Mouse (Mus musculus): Measurements from ENCODE around the gene Fam136a. TPM values are rescaled to one million over a fixed set of nuclear protein-coding genes. Genes with fewer than 3 reads are reported as not detected.
A peak's percentile ranks its signal among the peaks of the same experiment; 100 is the strongest.
"Not testable (repeated sequence)": the region's sequence is repeated elsewhere in the genome, so short reads cannot be mapped to it uniquely, and the experiment has no call there.

Gene Fam136a
- polyA plus RNA-seq, 1 experiment from 2014 or later: 125 TPM

DNA sequence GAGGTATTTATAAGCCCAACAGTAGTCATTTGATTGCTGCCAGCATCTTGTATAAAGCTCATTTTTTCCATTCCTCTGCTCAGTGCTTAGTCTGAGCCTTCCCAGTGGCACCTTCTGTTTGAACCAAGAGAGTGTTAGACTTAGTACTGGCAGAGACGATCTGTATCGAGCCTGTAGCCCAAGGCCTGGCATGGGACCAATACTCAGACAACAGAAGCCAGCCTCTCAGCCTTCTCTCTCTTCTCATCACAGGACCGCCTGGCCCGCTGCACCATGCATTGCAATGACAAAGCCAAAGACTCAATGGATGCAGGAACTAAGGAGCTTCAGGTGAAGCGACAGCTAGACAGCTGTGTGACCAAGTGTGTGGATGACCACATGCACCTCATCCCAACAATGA lies 3.0 kb downstream of the Fam136a start:
- H3K9me3 ChIP-seq: no peaks in the 10 kb centered on the region
- H3K4me2 ChIP-seq: no peak overlapping the region
- H3K36me3 ChIP-seq: peaks cover 19% of the 10 kb centered on the region
- peaks cover 29% of the 10 kb centered on the region for H3K4me1 ChIP-seq
- no peak overlapping the region for H3K4me3 ChIP-seq
- no peaks in the 10 kb centered on the region for H3K27me3 ChIP-seq
- H3K9ac ChIP-seq: no peak overlapping the region
- ATAC-seq (ENCODE audit: insufficient number of reproducible peaks, insufficient read depth, low FRiP score, low TSS enrichment, low read depth): no peak
- no peak overlapping the region for H3K27ac ChIP-seq
- WGBS: 93% methylated on average over 5 of the region's 5 CpGs

DNA sequence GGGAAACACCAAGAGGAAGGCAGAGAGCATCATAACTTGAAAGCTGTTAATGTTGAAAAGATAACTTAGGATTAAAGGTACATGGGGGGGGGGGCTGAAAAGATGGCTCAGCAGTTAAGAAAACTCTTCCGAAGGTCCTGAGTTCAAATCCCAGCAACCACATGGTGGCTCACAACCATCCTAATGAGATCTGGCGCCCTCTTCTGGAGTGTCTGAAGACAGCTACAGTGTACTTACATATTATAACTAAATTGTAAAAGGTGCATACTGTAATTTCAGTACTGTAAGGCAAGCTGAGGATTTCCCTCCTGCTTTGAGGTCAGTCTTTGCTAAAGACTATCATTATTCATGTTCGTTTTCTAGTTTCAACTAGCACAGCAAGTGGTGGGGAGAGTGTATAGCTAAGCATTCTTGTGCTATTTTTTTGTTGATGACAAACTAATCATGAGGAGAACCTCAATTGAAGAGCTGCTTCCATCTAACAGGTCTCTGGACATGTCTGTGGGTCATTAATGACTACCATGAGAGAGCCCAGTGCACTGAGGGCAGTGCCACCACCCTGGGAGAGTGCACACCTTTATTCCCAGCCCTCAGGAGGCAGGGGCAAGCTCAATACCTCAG lies 4.8 kb downstream of the Fam136a start:
- 62% methylated on average over 3 of the region's 3 CpGs for WGBS
- Histone ChIP-seq H3K9me3 (no peaks in the 10 kb centered on the region), H3K36me3 (peaks cover 21% of the 10 kb centered on the region), H3K27ac (peak overlapping the region; percentile 92), H3K27me3 (no peaks in the 10 kb centered on the region), H3K4me3 (peak overlapping the region; percentile 85), H3K9ac (peak overlapping the region; percentile 93), H3K4me2 (peak overlapping the region; percentile 87), H3K4me1 (peaks cover 31% of the 10 kb centered on the region)
- ATAC-seq (ENCODE audit: insufficient number of reproducible peaks, insufficient read depth, low FRiP score, low TSS enrichment, low read depth): no peak

DNA sequence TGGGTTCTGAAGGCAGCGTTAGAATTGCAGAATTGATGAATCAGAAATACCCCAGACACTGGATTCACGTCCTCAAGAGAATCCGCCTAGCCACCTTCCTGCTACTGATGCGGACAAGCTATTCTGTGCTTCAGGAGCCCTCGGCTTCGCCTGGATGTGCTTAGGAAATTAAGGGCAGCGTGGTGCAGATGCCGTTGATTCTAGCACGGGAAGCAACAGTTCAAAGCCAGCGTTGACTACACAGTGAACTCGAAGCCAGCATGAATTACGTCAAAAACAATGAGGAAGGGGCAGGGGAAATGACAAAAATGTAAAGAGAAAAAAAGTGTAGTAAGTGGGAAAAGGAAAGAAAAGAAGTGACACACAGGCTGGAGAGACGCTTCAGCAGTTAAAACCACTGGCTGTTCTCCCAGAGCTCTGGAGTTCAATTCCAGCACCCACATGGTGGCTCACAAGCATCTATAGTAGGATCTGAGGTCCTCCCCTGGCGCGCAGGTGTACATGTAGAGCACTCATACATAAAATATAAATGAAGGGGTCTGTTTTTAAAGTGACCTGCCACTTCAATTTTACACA lies 5.4 kb downstream of the Fam136a start, which contains the start of gene Snrpg:
Snrpg (plus strand) TSS at position 541 of the 576 bp plus-strand sequence.
- H3K4me2 ChIP-seq: peak within 1 kb of the TSS; percentile 87
- no peaks in the 10 kb centered on the region for H3K27me3 ChIP-seq
- peaks cover 21% of the 10 kb centered on the region for H3K36me3 ChIP-seq
- no peaks in the 10 kb centered on the region for H3K9me3 ChIP-seq
- WGBS: 19% methylated on average over 15 of the region's 15 CpGs
- H3K9ac ChIP-seq: peak within 1 kb of the TSS; percentile 93
- H3K4me3 ChIP-seq: peak within 1 kb of the TSS; percentile 85
- ATAC-seq (ENCODE audit: insufficient number of reproducible peaks, insufficient read depth, low FRiP score, low TSS enrichment, low read depth): peak; percentile 29; the same call in 1 of the 2 replicates
- peak within 1 kb of the TSS; percentile 92 for H3K27ac ChIP-seq
- peaks cover 31% of the 10 kb centered on the region for H3K4me1 ChIP-seq

DNA sequence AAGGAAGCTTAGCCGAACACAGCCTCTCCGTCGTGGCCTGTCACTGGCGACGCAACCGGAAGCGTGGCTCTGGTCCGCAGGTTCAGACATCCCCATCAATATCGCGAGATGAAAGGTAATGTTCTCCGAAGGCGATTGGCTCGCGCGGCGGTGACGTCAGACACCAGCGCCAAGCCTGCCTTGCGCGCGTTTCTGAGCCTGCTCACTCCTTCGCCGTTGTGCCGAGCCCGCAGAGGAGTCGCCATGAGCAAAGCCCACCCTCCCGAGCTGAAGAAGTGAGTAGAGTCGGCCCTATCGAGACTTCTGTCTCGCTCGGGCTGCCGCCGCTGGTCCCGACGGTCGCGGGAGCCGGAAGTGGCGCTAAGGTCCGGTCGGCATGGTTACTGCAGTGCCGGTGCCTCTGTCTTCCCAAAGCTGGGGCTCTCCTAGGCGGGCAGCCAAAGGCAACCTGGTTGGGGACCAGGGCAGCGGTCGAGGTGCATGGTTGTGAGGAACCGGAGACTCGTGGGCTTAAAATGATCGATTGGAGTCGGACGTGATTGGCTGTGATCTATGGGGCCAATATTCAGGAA lies 6.0 kb downstream of the Fam136a start:
- H3K27me3 ChIP-seq: no peaks in the 10 kb centered on the region
- H3K9ac ChIP-seq: peak overlapping the region; percentile 93
- H3K27ac ChIP-seq: peak overlapping the region; percentile 92
- H3K4me3 ChIP-seq: peak overlapping the region; percentile 85
- peak overlapping the region; percentile 87 for H3K4me2 ChIP-seq
- no peaks in the 10 kb centered on the region for H3K9me3 ChIP-seq
- ATAC-seq (ENCODE audit: insufficient number of reproducible peaks, insufficient read depth, low FRiP score, low TSS enrichment, low read depth): peak; percentile 94
- H3K36me3 ChIP-seq: peaks cover 26% of the 10 kb centered on the region
- WGBS: under 1% methylated on average over 50 of the region's 50 CpGs
- H3K4me1 ChIP-seq: peaks cover 26% of the 10 kb centered on the region

DNA sequence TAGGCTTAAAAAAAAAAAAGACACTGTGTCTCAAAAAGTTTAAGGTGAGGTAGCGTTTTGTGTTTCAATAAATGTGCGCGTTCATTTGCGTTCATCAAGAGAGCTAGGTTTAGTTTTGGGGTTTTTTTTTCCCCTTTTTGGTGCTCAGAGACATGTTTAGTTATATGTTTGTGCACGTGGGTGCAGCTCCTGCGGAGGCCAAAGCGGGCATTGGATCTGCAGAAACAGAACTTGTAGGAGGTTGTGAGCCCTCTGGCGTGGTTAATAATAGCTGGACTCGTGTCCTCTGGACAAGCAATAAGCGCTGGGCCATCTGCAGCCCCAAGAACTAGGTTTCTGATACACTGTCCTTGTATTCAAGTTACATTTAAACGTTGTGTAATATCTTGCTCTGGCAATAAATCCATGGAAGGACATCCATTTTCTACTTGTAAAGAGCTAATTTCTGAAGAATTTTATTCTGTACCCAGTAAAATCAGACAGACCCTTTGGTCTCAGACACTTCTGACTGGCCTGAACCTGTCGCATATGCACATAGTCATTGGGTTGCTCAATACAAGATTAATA lies 6.6 kb downstream of the Fam136a start:
- Histone ChIP-seq H3K9ac (peak overlapping the region; percentile 93), H3K36me3 (peaks cover 32% of the 10 kb centered on the region), H3K4me2 (peak overlapping the region; percentile 87), H3K4me3 (peak overlapping the region; percentile 85), H3K27ac (peak overlapping the region; percentile 92), H3K4me1 (peaks cover 22% of the 10 kb centered on the region), H3K27me3 (no peaks in the 10 kb centered on the region), H3K9me3 (no peaks in the 10 kb centered on the region)
- 5% methylated on average over 12 of the region's 12 CpGs for WGBS
- no peak for ATAC-seq (ENCODE audit: insufficient number of reproducible peaks, insufficient read depth, low FRiP score, low TSS enrichment, low read depth)

DNA sequence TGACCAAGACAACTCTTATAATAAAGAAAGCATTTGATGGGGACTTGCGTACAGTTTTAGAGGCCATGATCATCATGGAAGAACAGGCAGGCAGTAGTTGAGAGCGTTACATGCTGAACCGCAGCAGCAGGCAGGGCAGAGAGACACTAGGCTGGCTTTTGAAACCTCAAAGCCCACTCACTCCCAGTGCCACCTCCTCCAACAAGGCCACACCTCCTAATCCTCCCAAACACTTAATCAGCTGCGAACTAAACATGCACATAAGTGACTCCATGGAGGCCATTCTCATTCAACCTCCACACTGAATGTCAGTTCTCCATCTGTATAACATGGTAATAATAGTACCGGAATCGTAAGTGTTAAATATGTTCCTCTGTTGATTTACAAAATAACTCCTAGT lies 8.1 kb downstream of the Fam136a start:
- no peak for ATAC-seq (ENCODE audit: insufficient number of reproducible peaks, insufficient read depth, low FRiP score, low TSS enrichment, low read depth)
- no peaks in the 10 kb centered on the region for H3K9me3 ChIP-seq
- H3K4me2 ChIP-seq: no peak overlapping the region
- H3K36me3 ChIP-seq: peaks cover 42% of the 10 kb centered on the region
- no peaks in the 10 kb centered on the region for H3K27me3 ChIP-seq
- no peak overlapping the region for H3K9ac ChIP-seq
- H3K4me1 ChIP-seq: peaks cover 22% of the 10 kb centered on the region
- no peak overlapping the region for H3K27ac ChIP-seq
- H3K4me3 ChIP-seq: no peak overlapping the region
- WGBS: 92% methylated on average over 6 of the region's 6 CpGs

DNA sequence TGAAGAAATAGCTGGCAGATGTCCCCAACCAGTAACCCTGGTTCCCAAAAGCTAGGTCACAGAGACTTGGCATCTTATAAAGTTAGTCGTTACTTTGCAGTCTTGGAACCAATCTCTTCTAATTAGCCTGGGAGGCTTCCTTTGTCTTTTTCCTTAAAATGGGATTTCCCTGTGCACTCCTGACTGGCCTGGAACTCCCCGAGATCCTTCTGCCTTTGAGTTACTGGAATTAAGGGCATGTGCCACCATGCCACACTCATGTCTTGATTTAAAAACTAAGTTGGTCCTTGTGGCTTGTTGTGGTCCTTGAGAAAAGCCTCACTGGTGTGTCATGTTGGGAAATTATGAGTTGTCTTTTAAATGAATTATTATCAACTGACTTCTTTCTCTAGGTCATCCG lies 12.9 kb downstream of the Fam136a start:
- Histone ChIP-seq H3K9me3 (no peaks in the 10 kb centered on the region), H3K27ac (no peak overlapping the region), H3K4me3 (no peak overlapping the region), H3K9ac (no peak overlapping the region), H3K27me3 (no peaks in the 10 kb centered on the region), H3K4me2 (no peak overlapping the region), H3K4me1 (0 out of 2 replicates have a peak, but pooled peaks cover 3% of the 10 kb centered on the region), H3K36me3 (peaks cover 45% of the 10 kb centered on the region)
- 92% methylated on average over 3 of the region's 3 CpGs for whole genome bisulfite sequencing
- no peak for ATAC-seq (ENCODE audit: insufficient number of reproducible peaks, insufficient read depth, low FRiP score, low TSS enrichment, low read depth)

DNA sequence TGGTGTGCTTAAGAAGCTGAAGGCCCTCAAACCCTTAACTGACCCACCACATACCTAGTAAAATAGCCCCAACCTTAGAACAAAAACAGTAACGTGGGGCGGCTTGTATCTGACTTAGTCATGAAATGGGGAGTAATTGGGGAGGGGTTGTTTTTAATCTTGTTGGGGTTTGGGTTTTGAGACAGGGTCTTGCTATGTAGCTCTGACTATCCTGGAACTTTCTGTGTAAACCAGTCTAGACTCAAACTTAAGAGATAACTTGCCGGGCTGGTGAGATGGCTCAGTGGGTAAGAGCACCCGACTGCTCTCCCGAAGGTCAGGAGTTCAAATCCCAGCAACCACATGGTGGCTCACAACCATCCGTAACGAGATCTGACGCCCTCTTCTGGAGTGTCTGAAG lies 14.7 kb downstream of the Fam136a start:
- H3K36me3 ChIP-seq: peaks cover 46% of the 10 kb centered on the region
- H3K9ac ChIP-seq; H3K4me2 ChIP-seq; ATAC-seq (ENCODE audit: insufficient number of reproducible peaks, insufficient read depth, low FRiP score, low TSS enrichment, low read depth); H3K4me3 ChIP-seq; H3K4me1 ChIP-seq; H3K27me3 ChIP-seq; H3K27ac ChIP-seq; H3K9me3 ChIP-seq: not testable (repeated sequence)
- 71% methylated on average over 8 of the region's 8 CpGs for WGBS

DNA sequence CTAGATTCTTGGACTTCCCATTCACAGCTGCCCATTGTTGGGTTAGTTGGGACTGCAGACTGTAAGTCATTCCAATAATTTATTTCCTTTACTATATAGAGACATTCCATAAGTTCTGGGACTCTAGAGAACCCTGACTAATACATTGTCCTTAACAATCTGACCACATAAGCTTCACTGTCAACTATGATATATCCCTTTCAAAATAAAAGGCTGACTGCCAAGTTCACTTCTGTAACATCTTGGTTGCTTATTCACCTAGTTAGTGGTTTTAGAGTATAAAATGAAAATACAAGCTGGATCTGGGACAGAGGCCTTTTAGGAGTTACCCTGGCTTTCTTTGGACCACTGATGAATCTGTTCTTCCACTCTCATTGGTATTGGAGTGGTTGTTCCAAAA lies 17.1 kb downstream of the Fam136a start:
- Histone ChIP-seq H3K9ac (no peak overlapping the region), H3K27ac (no peak overlapping the region), H3K4me3 (no peak overlapping the region), H3K4me2 (no peak overlapping the region), H3K9me3 (no peaks in the 10 kb centered on the region), H3K36me3 (peaks cover 51% of the 10 kb centered on the region), H3K27me3 (no peaks in the 10 kb centered on the region), H3K4me1 (no peaks in the 10 kb centered on the region)
- ATAC-seq (ENCODE audit: insufficient number of reproducible peaks, insufficient read depth, low FRiP score, low TSS enrichment, low read depth): no peak

DNA sequence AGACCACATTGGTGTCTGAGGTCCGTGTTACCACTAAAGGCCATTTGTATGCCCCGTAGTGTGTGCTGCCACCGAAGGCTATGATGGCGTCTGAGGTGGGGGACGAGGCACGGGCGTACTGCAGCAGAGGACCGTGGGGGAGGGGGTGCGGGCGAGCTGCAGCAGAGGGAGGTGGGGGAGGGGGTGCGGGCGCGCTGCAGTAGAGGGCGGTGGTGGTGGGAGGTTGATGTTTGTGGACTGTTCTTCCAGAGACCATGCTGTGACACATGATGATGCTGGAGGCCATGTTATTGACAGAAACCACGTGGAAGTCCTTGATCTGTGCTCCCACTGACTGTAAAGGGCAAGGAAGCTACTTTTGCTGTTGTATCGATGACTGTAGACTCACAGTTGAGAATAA lies 17.9 kb downstream of the Fam136a start:
- H3K9me3 ChIP-seq: no peaks in the 10 kb centered on the region
- H3K36me3 ChIP-seq: peaks cover 51% of the 10 kb centered on the region
- H3K4me2 ChIP-seq: no peak overlapping the region
- no peak overlapping the region for H3K27ac ChIP-seq
- no peaks in the 10 kb centered on the region for H3K27me3 ChIP-seq
- WGBS: 40% methylated on average over 16 of the region's 16 CpGs
- H3K9ac ChIP-seq: no peak overlapping the region
- no peak for ATAC-seq (ENCODE audit: insufficient number of reproducible peaks, insufficient read depth, low FRiP score, low TSS enrichment, low read depth)
- no peak overlapping the region for H3K4me3 ChIP-seq
- H3K4me1 ChIP-seq: no peaks in the 10 kb centered on the region

DNA sequence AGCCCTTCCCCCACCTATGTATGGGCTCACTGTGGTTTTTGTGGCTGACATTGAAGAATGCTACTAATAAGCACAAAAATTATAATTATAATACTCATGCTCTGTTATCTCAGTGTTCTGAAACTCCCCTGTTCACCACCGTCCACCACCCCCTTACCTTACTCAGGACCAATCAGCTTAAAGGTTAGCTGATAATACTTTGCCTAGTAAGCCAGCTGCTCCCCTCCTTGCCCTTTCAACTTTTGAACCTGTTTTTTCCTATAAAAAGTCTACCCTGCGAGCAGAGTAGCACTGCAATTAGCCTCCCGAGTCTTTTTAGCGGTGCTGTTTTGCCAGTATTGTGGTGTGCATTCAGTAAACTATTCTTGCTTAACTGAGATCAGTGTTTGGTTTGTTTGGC lies 19.2 kb downstream of the Fam136a start:
- peaks cover 51% of the 10 kb centered on the region for H3K36me3 ChIP-seq
- H3K4me1 ChIP-seq: no peaks in the 10 kb centered on the region
- H3K9me3 ChIP-seq: no peaks in the 10 kb centered on the region
- WGBS: 73% methylated on average over 4 of the region's 4 CpGs
- H3K4me3 ChIP-seq: no peak overlapping the region
- no peak overlapping the region for H3K27ac ChIP-seq
- H3K4me2 ChIP-seq: no peak overlapping the region
- H3K9ac ChIP-seq: no peak overlapping the region
- H3K27me3 ChIP-seq: no peaks in the 10 kb centered on the region
- ATAC-seq (ENCODE audit: insufficient number of reproducible peaks, insufficient read depth, low FRiP score, low TSS enrichment, low read depth): no peak
